Mouse (Mus musculus): Measurements from ENCODE around the gene Itpr3. TPM values are rescaled to one million over a fixed set of nuclear protein-coding genes. Genes with fewer than 3 reads are reported as not detected.

Itpr3 gene
- polyA plus RNA-seq, 1 experiment: 2.4 TPM

- Histone ChIP-seq H3K27ac (ENCODE audit: insufficient read depth, low read length) (no peak overlapping the region), H3K4me1 (ENCODE audit: control insufficient read depth, insufficient read depth, low read length) (no peaks in the 10 kb centered on the region), H3K4me3 (ENCODE audit: insufficient read depth, low read length) (no peak overlapping the region)
- TF ChIP-seq CTCF (IDR thresholded peaks at IDR 0.05; ENCODE audit: extremely low read depth, insufficient read depth, low read length) (no peak), POLR2A (IDR thresholded peaks at IDR 0.05; ENCODE audit: extremely low read depth, insufficient read depth, low read length) (no peak)
Measured at GRCm38 (mm10) chr17:27048445-27049239, 8.5 kb upstream of the Itpr3 start.

DNA sequence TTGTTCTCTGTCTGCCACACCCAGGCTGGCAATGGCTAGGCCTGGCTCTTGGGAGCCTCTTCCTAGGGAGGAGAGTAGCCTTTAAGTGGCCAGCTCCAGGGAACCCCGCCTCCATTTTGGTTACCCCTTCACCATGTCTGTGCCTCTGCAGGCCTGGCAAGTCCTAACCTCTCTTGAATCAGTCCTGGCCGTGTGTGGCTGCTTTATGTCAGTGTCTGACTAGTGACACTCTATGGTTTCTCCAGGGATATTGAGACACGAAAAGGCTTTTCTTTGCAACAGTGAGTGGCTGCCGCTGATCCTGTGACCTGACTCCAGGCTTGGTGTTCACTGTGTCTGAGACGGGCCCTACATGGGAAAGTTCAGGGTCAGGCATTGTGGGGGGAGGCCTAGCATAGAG, 6.3 kb upstream of the Itpr3 start:
- no peak overlapping the region for H3K4me3 ChIP-seq (ENCODE audit: insufficient read depth, low read length)
- no peak for TF ChIP-seq CTCF (IDR thresholded peaks at IDR 0.05; ENCODE audit: extremely low read depth, insufficient read depth, low read length)
- H3K27ac ChIP-seq (ENCODE audit: insufficient read depth, low read length): no peak overlapping the region

DNA sequence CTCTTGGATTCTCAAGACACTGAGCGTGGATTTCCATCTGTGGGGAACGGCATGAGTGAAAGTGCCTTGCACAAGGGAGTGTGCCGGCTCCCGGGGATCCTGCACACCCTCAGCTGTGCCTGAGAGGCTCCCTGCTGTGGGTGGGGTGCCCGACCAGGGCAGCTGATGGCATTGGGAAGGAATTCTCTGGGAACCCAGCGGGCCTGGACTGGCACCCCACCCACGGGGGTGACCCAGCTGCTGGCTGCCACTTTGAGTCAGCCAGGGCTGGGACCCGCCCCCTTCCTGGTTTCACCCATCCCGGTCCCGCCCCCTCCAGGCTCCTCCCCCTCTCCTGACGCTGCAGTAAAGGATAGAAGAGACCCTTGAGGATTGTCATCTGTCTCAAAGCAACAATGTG, 5.6 kb upstream of the Itpr3 start:
- no peaks in the 10 kb centered on the region for H3K4me1 ChIP-seq (ENCODE audit: control insufficient read depth, insufficient read depth, low read length)
- H3K27ac ChIP-seq (ENCODE audit: insufficient read depth, low read length): no peak overlapping the region
- no peak overlapping the region for H3K4me3 ChIP-seq (ENCODE audit: insufficient read depth, low read length)
- TF ChIP-seq POLR2A (IDR thresholded peaks at IDR 0.05; ENCODE audit: extremely low read depth, insufficient read depth, low read length) (no peak), CTCF (IDR thresholded peaks at IDR 0.05; ENCODE audit: extremely low read depth, insufficient read depth, low read length) (no peak)

More for the DNA sequence above, 6.3 kb upstream of the Itpr3 start:
- no peaks in the 10 kb centered on the region for H3K4me1 ChIP-seq (ENCODE audit: control insufficient read depth, insufficient read depth, low read length)

DNA sequence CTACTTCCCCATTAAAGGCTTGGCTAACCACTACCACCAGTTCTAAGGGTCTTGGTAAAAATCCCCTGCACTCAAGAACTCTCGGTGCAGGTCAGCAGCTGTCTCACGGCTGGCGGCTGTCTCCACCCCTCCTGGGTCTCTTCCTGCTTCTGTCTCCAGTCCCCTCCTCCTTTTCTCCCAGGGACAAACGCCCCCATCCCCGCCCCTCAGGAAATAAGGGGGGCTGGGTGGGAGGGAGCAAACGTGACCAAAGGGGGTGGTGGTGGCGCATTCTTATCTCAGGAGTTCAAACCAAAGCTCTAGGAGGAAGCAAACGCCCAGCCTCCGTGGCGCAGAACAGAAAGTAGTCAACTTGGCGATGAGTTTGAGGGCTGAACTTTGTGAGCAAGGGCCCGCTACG, 934 bp upstream of the Itpr3 start:
- Histone ChIP-seq H3K4me1 (ENCODE audit: control insufficient read depth, insufficient read depth, low read length) (no peaks in the 10 kb centered on the region), H3K4me3 (ENCODE audit: insufficient read depth, low read length) (no peak overlapping the region), H3K27ac (ENCODE audit: insufficient read depth, low read length) (no peak overlapping the region)
- TF ChIP-seq POLR2A (IDR thresholded peaks at IDR 0.05; ENCODE audit: extremely low read depth, insufficient read depth, low read length) (0 out of 2 replicates have a peak, but pooled peaks have one; percentile 21), CTCF (IDR thresholded peaks at IDR 0.05; ENCODE audit: extremely low read depth, insufficient read depth, low read length) (no peak)

- Histone ChIP-seq H3K4me1 (ENCODE audit: control insufficient read depth, insufficient read depth, low read length) (no peaks in the 10 kb centered on the region), H3K4me3 (ENCODE audit: insufficient read depth, low read length) (peak overlapping the region; percentile 40), H3K27ac (ENCODE audit: insufficient read depth, low read length) (no peak overlapping the region)
- TF ChIP-seq CTCF (IDR thresholded peaks at IDR 0.05; ENCODE audit: extremely low read depth, insufficient read depth, low read length): no peak
- no peak for TF ChIP-seq POLR2A (IDR thresholded peaks at IDR 0.05; ENCODE audit: extremely low read depth, insufficient read depth, low read length)
Measured at GRCm38 (mm10) chr17:27057517-27058055, 482 bp downstream of the Itpr3 start.

GRCm38 (mm10) chr17:27060698-27061097, 3.6 kb downstream of the Itpr3 start:
- no peak for TF ChIP-seq CTCF (IDR thresholded peaks at IDR 0.05; ENCODE audit: extremely low read depth, insufficient read depth, low read length)
- no peak for TF ChIP-seq POLR2A (IDR thresholded peaks at IDR 0.05; ENCODE audit: extremely low read depth, insufficient read depth, low read length)

GRCm38 (mm10) chr17:27061727-27062126, 4.6 kb downstream of the Itpr3 start:
- Histone ChIP-seq H3K4me3 (ENCODE audit: insufficient read depth, low read length) (no peak overlapping the region), H3K27ac (ENCODE audit: insufficient read depth, low read length) (no peak overlapping the region), H3K4me1 (ENCODE audit: control insufficient read depth, insufficient read depth, low read length) (no peaks in the 10 kb centered on the region)
- TF ChIP-seq CTCF (IDR thresholded peaks at IDR 0.05; ENCODE audit: extremely low read depth, insufficient read depth, low read length): no peak
- TF ChIP-seq POLR2A (IDR thresholded peaks at IDR 0.05; ENCODE audit: extremely low read depth, insufficient read depth, low read length): no peak

More at GRCm38 (mm10) chr17:27060698-27061097, 3.6 kb downstream of the Itpr3 start:
- Histone ChIP-seq H3K4me3 (ENCODE audit: insufficient read depth, low read length) (no peak overlapping the region), H3K27ac (ENCODE audit: insufficient read depth, low read length) (no peak overlapping the region), H3K4me1 (ENCODE audit: control insufficient read depth, insufficient read depth, low read length) (no peaks in the 10 kb centered on the region)

DNA sequence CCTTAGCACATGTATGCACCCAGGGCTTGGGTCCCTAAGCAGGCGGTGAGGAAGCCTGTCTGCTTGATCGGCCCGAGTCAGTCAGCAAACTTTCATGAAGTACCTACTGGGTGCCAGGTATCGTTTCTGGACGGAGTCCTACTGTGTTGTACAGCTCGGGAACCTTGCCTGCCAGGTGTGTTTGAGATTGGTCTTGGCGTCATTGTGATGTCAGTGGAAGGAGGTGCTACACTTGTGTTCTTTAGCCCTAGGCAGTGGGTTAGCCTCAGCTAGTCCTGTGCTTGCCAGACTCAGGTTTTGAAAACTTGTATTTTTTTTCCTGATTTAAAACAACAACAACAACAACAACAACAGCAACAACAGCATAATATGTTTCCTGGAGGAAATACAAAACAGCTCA, 5.6 kb downstream of the Itpr3 start:
- TF ChIP-seq POLR2A (IDR thresholded peaks at IDR 0.05; ENCODE audit: extremely low read depth, insufficient read depth, low read length): no peak
- no peak for TF ChIP-seq CTCF (IDR thresholded peaks at IDR 0.05; ENCODE audit: extremely low read depth, insufficient read depth, low read length)
- H3K4me3 ChIP-seq (ENCODE audit: insufficient read depth, low read length): no peak overlapping the region
- H3K4me1 ChIP-seq (ENCODE audit: control insufficient read depth, insufficient read depth, low read length): no peaks in the 10 kb centered on the region
- no peak overlapping the region for H3K27ac ChIP-seq (ENCODE audit: insufficient read depth, low read length)

DNA sequence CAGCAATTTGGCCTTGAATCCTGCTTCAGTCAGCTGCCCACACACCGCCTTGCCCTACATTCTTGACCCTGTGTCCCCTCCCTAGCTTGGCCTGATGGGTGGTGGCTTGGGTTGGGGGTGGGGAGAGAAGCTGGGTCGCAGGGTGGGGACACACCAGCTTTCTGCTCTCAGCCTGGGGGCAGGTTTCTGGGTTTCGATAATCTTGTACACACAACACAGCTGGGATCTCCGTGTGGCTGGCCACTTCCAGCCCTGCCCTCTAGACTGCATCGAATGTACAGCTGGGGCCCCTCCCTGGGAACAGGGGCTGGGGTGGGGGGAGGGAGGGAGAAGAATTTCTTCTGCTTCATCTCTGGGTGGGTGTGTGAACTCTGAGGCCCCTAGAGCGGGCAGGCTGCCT, 6.6 kb downstream of the Itpr3 start:
- Histone ChIP-seq H3K27ac (ENCODE audit: insufficient read depth, low read length) (no peak overlapping the region), H3K4me1 (ENCODE audit: control insufficient read depth, insufficient read depth, low read length) (no peaks in the 10 kb centered on the region), H3K4me3 (ENCODE audit: insufficient read depth, low read length) (no peak overlapping the region)
- TF ChIP-seq POLR2A (IDR thresholded peaks at IDR 0.05; ENCODE audit: extremely low read depth, insufficient read depth, low read length) (no peak), CTCF (IDR thresholded peaks at IDR 0.05; ENCODE audit: extremely low read depth, insufficient read depth, low read length) (no peak)

- H3K4me3 ChIP-seq (ENCODE audit: insufficient read depth, low read length): no peak overlapping the region
- TF ChIP-seq POLR2A (IDR thresholded peaks at IDR 0.05; ENCODE audit: extremely low read depth, insufficient read depth, low read length) (no peak), CTCF (IDR thresholded peaks at IDR 0.05; ENCODE audit: extremely low read depth, insufficient read depth, low read length) (no peak)
- no peak overlapping the region for H3K27ac ChIP-seq (ENCODE audit: insufficient read depth, low read length)
- no peaks in the 10 kb centered on the region for H3K4me1 ChIP-seq (ENCODE audit: control insufficient read depth, insufficient read depth, low read length)
Measured at GRCm38 (mm10) chr17:27064195-27064594, 7.1 kb downstream of the Itpr3 start.

Data from cortical plate, adult 2 months (tissue).